Mouse (Mus musculus) neural tube, embryonic 15.5 days (tissue): ENCODE measurements around the gene Zscan2. TPM values are rescaled to one million over a fixed set of nuclear protein-coding genes. Genes with fewer than 3 reads are reported as not detected.
"Not testable (repeated sequence)": the region's sequence is repeated elsewhere in the genome, so short reads cannot be mapped to it uniquely, and the experiment has no call there.

ENCODE experiments used
- ATAC-seq: fragments of 200-750 bp; cut with Nextera tagmentation; 2 replicates; pipeline ENCODE4 v1.8.0; 2017; ENCODE audit warnings: mild to moderate bottlenecking, moderate TSS enrichment, moderate library complexity; ENCODE audit not compliant: low FRiP score
- H3K27ac ChIP-seq: fragments of 300-500 bp; sonication (generic); replicated peaks from 2 replicates; pipeline ENCODE4 v1.5.1; 2015; ENCODE audit warnings: mild to moderate bottlenecking, inconsistent platforms
- H3K27me3 ChIP-seq: fragments of 300-500 bp; sonication (generic); replicated peaks from 2 replicates; pipeline ENCODE4 v1.6.1; 2015; ENCODE audit warnings: inconsistent platforms
- H3K36me3 ChIP-seq: fragments of 300-500 bp; sonication (generic); 2 replicates; pipeline ENCODE4 v1.6.1; 2015; ENCODE audit warnings: inconsistent platforms
- H3K4me1 ChIP-seq: fragments of 300-500 bp; sonication (generic); 2 replicates; pipeline ENCODE4 v1.6.1; 2015; ENCODE audit warnings: inconsistent platforms
- H3K4me2 ChIP-seq: fragments of 300-500 bp; sonication (generic); 2 replicates; pipeline ENCODE4 v1.6.1; 2015; ENCODE audit warnings: inconsistent platforms, mild to moderate bottlenecking, moderate library complexity
- H3K4me3 ChIP-seq: fragments of 300-500 bp; sonication (generic); replicated peaks from 2 replicates; pipeline ENCODE4 v1.5.1; 2015; ENCODE audit warnings: mild to moderate bottlenecking, inconsistent platforms
- H3K9ac ChIP-seq: fragments of 300-500 bp; sonication (generic); replicated peaks from 2 replicates; pipeline ENCODE4 v1.6.1; 2015; ENCODE audit warnings: mild to moderate bottlenecking, inconsistent platforms
- H3K9me3 ChIP-seq: fragments of 300-500 bp; sonication (generic); replicated peaks from 2 replicates; pipeline ENCODE4 v1.6.1; 2016; ENCODE audit warnings: inconsistent platforms
- WGBS: fragments of 180-500 bp; shearing (Covaris S2); methylation state at CpG from one replicate; pipeline ENCODE4 v1.1.7; 2015; ENCODE audit warnings: mixed read lengths; 5-methylcytosine and 5-hydroxymethylcytosine counted together
- polyA plus RNA-seq: library from polyadenylated mRNA; unstranded; fragments of >200 nt; fragmentation: Nextera tagmentation; extraction: Ambion mirVana; gene quantifications from 2 replicates; pipeline ENCODE4 v1.2.1, GENCODE M21; 2015

Zscan2 gene
- 3.3 and 3.9 TPM in 2 replicates for polyA plus RNA-seq

DNA sequence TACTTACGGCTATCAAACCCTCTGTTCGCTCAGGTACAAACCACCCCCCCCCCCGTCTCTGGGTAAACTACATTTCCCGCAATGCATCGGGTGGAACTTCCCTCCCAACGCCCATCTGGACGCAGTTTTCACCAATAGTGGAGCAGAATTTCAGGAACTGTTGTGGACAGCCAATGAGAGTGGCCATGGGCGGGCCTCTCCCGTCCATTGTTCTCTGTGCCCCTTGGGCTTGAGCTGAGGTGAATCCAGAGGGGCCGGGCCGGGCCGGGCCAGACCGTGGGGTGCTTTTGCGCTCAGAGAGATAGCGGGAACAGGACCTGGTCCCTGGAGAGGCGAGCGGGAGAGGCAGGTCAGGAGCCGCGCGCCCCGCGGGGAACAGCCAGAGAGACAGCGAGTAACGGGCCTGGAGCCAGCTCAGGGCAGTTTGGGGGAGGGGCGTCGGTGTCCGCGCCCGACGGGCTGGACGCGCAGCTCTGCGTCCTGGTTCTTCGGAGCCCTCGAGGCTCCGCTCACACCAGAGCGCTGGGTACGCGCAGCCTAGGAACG is at the start of gene Zscan2:
Gene Zscan2, plus strand, starts transcription at position 192 of the 546 bp plus-strand sequence.
- ATAC-seq = peak; percentile 98
- no peaks in the 10 kb centered on the region for H3K9me3 ChIP-seq
- under 1% methylated on average over 40 of the region's 40 CpGs for WGBS
- peaks cover 48% of the 10 kb centered on the region for H3K4me1 ChIP-seq
- peak within 1 kb of the TSS; percentile 89 for H3K9ac ChIP-seq
- H3K36me3 ChIP-seq = peaks cover 17% of the 10 kb centered on the region
- peak within 1 kb of the TSS; percentile 90 for H3K27ac ChIP-seq
- H3K4me3 ChIP-seq = peak within 1 kb of the TSS; percentile 82
- H3K27me3 ChIP-seq = no peaks in the 10 kb centered on the region
- H3K4me2 ChIP-seq = peak within 1 kb of the TSS; percentile 78

DNA sequence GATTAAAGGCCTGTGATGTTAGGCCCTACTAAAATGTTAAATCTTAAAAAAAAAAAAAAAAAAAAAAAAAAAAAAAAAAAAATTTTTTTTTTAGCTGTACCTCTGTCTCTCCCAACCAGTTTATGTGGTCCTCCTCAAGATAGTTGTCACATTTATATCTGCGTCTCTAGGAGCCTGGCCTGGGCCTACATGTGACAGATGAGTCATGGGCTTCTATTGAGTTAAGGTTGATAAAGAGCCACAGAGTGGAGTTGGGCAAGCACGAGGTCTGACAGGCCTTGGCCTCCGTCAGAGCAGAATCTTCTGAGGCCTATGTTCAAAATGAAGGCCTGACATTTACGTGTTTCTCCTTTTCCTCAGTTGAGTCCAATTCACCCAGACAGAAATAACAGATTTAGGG is 47.3 kb upstream of the Zscan2 start:
- 94% methylated on average over 4 of the region's 4 CpGs for WGBS
- H3K4me2 ChIP-seq = no peak overlapping the region
- no peak for ATAC-seq

DNA sequence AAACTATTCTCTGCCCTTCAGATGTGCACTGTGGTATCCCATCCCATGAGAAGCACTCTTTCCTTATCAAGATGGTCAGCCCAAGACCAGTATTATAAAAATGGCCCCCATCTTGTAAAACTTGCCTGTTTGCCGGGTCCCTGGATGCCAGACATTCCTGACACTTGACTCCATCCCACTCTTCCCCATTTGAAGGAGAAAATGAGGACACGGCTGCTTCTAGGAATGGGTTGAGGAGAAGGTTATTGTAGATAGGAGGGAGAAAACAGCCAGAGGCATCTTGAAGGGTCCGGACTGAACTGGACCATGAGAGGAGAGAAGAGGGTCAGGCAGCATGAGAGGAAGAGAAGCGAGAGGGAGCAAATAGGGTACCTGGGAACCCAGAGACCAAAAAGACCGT is 44.1 kb upstream of the Zscan2 start:
- 78% methylated on average over 5 of the region's 5 CpGs for WGBS
- Histone ChIP-seq H3K4me1 (no peaks in the 10 kb centered on the region), H3K4me3 (no peak overlapping the region), H3K27me3 (no peaks in the 10 kb centered on the region), H3K9me3 (no peaks in the 10 kb centered on the region), H3K36me3 (no peaks in the 10 kb centered on the region), H3K4me2 (no peak overlapping the region), H3K27ac (no peak overlapping the region), H3K9ac (no peak overlapping the region)
- ATAC-seq = no peak

More for the DNA sequence above, 47.3 kb upstream of the Zscan2 start:
- H3K4me1 ChIP-seq = no peaks in the 10 kb centered on the region
- H3K9ac ChIP-seq = no peak overlapping the region
- H3K36me3 ChIP-seq = no peaks in the 10 kb centered on the region
- H3K27ac ChIP-seq = no peak overlapping the region
- H3K9me3 ChIP-seq = no peaks in the 10 kb centered on the region
- H3K4me3 ChIP-seq = no peak overlapping the region
- no peaks in the 10 kb centered on the region for H3K27me3 ChIP-seq

DNA sequence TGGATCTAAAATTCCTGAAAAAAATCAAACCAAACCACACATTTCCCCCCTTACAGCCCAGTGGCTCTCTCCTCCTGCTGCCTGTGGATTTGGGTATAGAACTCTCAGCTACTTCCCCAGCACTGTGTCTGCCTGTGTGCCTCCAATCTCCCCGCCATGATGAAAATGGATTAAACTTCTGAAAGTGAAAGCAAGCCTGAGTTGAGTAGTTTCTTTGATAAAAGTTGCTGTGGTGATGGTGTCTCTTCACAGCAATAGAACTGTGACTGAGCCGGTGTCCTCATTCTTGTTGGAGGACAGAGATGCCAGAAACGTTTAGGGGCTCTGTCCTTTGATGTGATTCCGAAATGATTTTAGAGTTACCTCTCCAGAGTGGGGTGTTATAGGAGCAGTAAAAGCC is 39.9 kb upstream of the Zscan2 start:
- ATAC-seq = no peak
- Histone ChIP-seq H3K36me3 (no peaks in the 10 kb centered on the region), H3K9ac (no peak overlapping the region), H3K4me2 (no peak overlapping the region), H3K9me3 (no peaks in the 10 kb centered on the region), H3K27ac (no peak overlapping the region), H3K27me3 (no peaks in the 10 kb centered on the region), H3K4me3 (no peak overlapping the region), H3K4me1 (no peaks in the 10 kb centered on the region)
- WGBS = 68% methylated on average over 4 of the region's 4 CpGs

DNA sequence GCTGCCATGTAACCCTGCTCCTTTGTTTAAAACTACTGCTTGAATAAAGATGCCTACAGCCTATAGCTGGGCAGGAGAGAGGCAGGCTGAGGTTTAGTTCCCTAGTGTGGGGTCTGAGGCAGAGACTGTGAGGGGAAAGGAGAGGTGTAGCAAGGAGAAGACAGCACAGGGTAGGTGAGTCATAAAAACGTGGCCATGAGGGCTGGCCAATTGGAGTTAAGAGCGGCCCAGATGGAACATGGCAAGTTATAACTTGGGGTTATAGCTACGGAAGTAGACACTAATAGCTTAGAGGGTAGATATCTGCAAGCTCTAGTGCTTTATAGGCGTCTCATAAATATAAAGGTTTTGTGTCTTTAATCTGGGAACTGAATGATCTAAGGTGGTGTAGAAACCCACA is 37.5 kb upstream of the Zscan2 start:
- WGBS = 81% methylated on average over 4 of the region's 4 CpGs
- H3K9ac ChIP-seq = no peak overlapping the region
- H3K9me3 ChIP-seq = no peaks in the 10 kb centered on the region
- ATAC-seq = no peak
- H3K27ac ChIP-seq = no peak overlapping the region
- no peak overlapping the region for H3K4me2 ChIP-seq
- H3K27me3 ChIP-seq = no peaks in the 10 kb centered on the region
- no peak overlapping the region for H3K4me3 ChIP-seq
- no peaks in the 10 kb centered on the region for H3K4me1 ChIP-seq
- H3K36me3 ChIP-seq = no peaks in the 10 kb centered on the region

DNA sequence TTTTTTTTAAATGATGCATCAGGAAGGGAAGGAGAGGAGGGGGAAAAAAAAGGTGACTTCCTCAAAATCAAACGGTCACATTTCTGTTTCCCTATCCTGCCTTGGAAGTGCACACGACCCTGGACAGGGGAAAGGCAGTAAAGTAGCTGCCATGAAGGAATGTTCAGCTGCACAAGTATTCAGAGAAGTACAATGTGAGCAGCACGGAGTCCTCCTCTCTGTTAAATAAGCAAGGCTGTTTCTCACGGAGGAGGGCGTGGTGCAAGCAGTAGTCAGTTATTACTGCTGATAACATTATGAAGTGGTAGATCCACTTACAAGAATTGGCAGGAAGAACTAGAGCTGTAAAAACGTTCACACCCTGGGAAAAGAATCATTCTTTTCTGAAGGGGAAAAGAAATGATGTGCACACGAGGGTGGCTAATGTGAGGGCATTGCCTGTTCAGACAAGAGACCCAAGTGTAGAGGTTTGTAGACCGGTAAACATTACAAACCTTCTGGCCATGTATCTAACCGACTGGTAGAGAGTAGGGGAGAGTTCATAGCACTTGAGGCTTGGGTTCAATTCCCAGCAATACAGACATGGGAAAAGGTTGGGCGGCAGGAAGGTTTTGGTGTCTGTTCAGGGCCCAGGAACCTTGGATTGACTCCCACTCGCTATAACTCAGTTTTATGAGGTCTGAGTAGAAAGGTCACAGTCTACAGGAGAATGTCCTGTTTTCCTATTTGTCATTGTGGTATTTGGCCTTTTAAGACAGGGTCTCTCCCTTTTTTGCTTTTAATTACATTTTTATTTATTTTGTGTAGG is 36.6 kb upstream of the Zscan2 start:
- Histone ChIP-seq H3K27me3 (no peaks in the 10 kb centered on the region), H3K4me2 (no peak overlapping the region), H3K9me3 (no peaks in the 10 kb centered on the region), H3K9ac (no peak overlapping the region), H3K4me1 (no peaks in the 10 kb centered on the region), H3K27ac (no peak overlapping the region), H3K36me3 (no peaks in the 10 kb centered on the region), H3K4me3 (no peak overlapping the region)
- 66% methylated on average over 11 of the region's 11 CpGs for WGBS
- no peak for ATAC-seq

DNA sequence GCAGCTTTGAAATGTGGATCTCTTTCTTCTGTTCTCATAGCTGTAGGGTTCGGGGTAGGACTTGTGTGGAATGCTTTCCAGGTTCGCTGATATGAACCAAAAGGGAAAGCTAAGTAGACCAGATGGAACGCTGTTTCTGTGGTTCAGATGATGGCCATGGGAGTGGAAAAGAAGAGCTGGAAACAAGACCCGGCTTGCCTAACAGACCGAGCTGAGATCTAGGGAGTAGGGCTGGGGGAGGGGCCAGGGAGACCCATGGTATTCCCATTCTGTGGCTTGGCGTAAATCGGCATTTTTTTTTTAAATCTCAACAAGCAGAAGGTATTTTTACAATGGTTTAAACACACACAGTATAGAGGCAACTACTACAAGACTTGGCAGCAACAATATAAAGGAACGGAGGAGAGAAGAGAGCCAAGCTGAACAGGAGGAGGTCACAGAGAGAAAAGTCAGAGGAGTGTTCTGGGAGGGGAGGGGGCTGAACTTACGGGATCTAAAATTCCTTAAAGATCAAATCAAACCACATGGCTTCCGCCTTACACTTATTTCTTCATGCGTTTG is 34.8 kb upstream of the Zscan2 start, which contains the start of gene Iqgap1:
Gene Iqgap1, minus strand, starts transcription at position 132 of the 561 bp plus-strand sequence.
- no peaks in the 10 kb centered on the region for H3K9me3 ChIP-seq
- no peaks in the 10 kb centered on the region for H3K27me3 ChIP-seq
- no peak within 1 kb of the TSS for H3K4me3 ChIP-seq
- H3K4me1 ChIP-seq = no peaks in the 10 kb centered on the region
- 74% methylated on average over 11 of the region's 11 CpGs for WGBS
- ATAC-seq = no peak
- H3K9ac ChIP-seq = no peak within 1 kb of the TSS
- no peak within 1 kb of the TSS for H3K4me2 ChIP-seq
- no peaks in the 10 kb centered on the region for H3K36me3 ChIP-seq
- H3K27ac ChIP-seq = no peak within 1 kb of the TSS

DNA sequence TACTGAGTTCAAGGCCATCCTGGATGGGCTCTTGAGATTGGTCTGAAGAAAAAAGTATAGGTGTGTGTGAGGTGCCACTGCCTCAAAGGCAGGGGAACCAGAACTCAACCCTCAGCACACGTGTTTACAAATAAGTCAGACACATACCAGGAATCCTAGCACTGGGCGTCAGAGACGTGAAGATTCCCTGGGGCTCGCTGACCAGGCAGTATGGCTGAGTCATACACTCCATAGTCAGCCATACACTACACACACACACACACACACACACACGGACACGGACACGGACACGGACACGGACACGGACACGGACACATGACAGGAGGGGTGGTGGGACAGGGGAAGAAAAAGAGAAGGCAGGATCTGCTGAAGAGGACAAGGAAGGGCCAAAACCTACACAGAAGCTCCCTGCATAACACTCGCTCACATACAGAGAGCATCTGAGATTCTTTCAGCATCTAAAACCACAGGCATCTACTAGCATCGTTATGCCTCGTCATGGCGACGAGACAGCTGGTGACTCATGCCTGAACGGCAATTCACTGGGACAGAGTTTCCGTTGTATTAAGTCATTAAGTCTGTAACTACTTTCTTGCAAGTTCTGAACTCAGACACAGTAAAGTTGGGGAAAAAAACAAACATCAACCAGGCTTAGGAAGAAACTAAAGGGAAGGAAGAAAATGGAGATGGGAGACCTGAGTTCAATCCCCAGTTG is 32.4 kb upstream of the Zscan2 start:
- Histone ChIP-seq H3K9ac (no peak overlapping the region), H3K4me1 (0 out of 2 replicates have a peak, but pooled peaks cover 3% of the 10 kb centered on the region), H3K4me3 (no peak overlapping the region), H3K9me3 (no peaks in the 10 kb centered on the region), H3K36me3 (no peaks in the 10 kb centered on the region), H3K4me2 (no peak overlapping the region), H3K27ac (no peak overlapping the region), H3K27me3 (no peaks in the 10 kb centered on the region)
- ATAC-seq = no peak
- 69% methylated on average over 18 of the region's 18 CpGs for WGBS

DNA sequence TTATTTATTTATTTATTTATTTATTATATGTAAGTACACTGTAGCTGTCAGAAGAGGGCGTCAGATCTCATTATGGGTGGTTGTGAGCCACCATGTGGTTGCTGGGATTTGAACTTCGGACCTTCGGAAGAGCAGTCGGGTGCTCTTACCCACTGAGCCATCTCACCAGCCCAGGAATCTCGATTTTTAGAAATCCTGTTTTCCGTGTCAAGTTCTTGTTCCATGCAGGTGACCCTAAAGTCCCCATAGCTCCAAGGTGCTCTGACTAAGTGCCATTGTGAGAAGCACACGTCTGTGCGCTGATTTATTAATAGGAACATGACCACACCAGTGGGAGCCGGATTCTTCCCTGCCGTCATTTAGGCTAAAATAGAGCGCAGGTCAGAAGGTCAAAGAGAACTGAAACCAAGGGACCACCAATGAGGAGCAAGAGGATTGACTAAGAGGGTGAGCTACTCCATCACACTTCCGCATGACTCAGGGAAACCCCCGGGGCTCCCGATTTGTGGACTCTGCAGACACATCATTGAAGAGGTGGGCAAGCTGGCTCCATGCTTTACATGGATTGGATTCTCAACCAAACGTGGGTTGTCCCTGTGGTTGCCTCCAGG is 30.4 kb upstream of the Zscan2 start:
- 82% methylated on average over 15 of the region's 15 CpGs for WGBS
- Histone ChIP-seq H3K4me3 (no peak overlapping the region), H3K27ac (no peak overlapping the region), H3K9me3 (no peaks in the 10 kb centered on the region), H3K4me2 (no peak overlapping the region), H3K36me3 (no peaks in the 10 kb centered on the region), H3K9ac (no peak overlapping the region), H3K27me3 (no peaks in the 10 kb centered on the region), H3K4me1 (0 out of 2 replicates have a peak, but pooled peaks cover 3% of the 10 kb centered on the region)
- ATAC-seq = no peak

DNA sequence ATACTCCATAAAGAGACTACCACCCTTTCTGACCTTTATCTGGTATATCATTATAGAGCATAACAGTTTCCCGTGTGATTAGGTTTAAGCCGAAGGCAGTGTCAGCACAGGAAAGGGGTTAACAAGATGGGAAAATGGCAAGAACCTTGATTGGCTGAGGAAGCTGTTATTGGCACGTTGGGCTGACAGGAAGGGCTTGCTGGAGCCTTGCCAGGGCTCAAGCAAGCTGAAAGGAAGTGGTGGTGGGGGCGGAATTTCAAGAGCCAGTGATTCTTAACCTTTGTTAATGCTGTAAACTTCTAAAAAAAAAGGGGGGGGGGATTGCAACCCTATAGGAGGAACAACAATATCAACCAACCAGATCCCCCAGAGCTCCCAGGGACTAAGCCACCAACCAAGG is 28.5 kb upstream of the Zscan2 start:
- no peak overlapping the region for H3K4me2 ChIP-seq
- no peaks in the 10 kb centered on the region for H3K27me3 ChIP-seq
- WGBS = 51% methylated on average over 4 of the region's 4 CpGs
- no peak overlapping the region for H3K4me3 ChIP-seq
- no peak for ATAC-seq
- no peaks in the 10 kb centered on the region for H3K36me3 ChIP-seq
- no peak overlapping the region for H3K9ac ChIP-seq
- H3K9me3 ChIP-seq = no peaks in the 10 kb centered on the region
- 0 out of 2 replicates have a peak, but pooled peaks cover 3% of the 10 kb centered on the region for H3K4me1 ChIP-seq
- no peak overlapping the region for H3K27ac ChIP-seq

DNA sequence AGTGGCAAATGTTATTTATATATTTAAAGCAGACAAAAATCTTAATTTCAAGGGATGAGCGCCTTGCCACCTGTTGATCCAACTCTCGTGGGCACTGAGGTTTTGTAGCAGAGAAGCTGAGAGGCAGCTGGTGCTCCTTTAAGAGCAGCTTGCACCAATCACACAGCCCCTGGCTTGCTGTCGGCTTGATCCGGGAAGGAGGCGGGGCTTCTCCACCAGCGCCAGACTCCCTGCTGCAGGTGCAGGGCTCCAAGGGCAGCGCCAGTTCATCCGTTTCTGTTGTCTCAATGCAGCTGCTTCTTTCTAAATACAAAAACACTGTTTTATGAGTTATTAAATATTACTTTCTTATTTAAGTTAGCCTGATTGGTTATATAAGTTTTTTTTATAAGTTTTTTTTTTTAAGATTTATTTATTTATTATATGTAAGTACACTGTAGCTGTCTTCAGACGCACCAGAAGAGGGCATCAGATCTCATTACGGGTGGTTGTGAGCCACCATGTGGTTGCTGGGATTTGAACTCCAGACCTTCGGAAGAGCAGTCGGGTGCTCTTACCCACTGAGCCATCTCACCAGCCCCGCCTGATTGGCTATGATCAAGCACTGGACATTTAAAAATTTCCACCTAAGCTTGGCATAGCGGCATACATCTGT is 27.6 kb upstream of the Zscan2 start:
- 17% methylated on average over 13 of the region's 14 CpGs for WGBS
- not testable (repeated sequence) for H3K4me3 ChIP-seq, H3K27ac ChIP-seq, H3K9me3 ChIP-seq, H3K27me3 ChIP-seq, H3K9ac ChIP-seq, H3K4me1 ChIP-seq, H3K36me3 ChIP-seq
- ATAC-seq = peak; percentile 70; the same call in 1 of the 2 replicates
- peak overlapping the region; percentile 39 for H3K4me2 ChIP-seq
